Mouse (Mus musculus) small intestine, adult 2 months (tissue): Measurements from ENCODE around the gene Sept11.

ENCODE experiments used
- CTCF ChIP-seq: fragments of 200-500 bp; IDR thresholded peaks from 2 replicates; pipeline ENCODE4 v1.5.1; 2012; ENCODE audit warnings: low read depth, mild to moderate bottlenecking, control low read depth, inconsistent platforms, low read length, moderate library complexity, mixed read lengths; ENCODE audit not compliant: insufficient replicate concordance, insufficient read length; ENCODE audit errors: extremely low read depth
- POLR2A ChIP-seq: fragments of 200-500 bp; IDR thresholded peaks from 2 replicates; pipeline ENCODE4 v1.6.1; 2012; ENCODE audit warnings: low read depth, mild to moderate bottlenecking, control low read depth, inconsistent platforms, low read length, moderate library complexity

- TF ChIP-seq POLR2A = no peak
- no peak for TF ChIP-seq CTCF
Measured at GRCm38 (mm10) chr5:93108703-93109102, 15.5 kb downstream of the Sept11 start.
